Mouse (Mus musculus) forebrain, embryonic 15.5 days (tissue): ENCODE measurements around the gene Lrrc56. TPM values are rescaled to one million over a fixed set of nuclear protein-coding genes. Genes with fewer than 3 reads are reported as not detected.
A peak's percentile ranks its signal among the peaks of the same experiment; 100 is the strongest.
"Not testable (repeated sequence)": the region's sequence is repeated elsewhere in the genome, so short reads cannot be mapped to it uniquely, and the experiment has no call there.

Source experiments
- ATAC-seq: fragments of 200-750 bp; cut with Nextera tagmentation; replicated peaks from 2 replicates; pipeline ENCODE4 v1.8.0; 2017; ENCODE audit warnings: mild to moderate bottlenecking, moderate TSS enrichment, moderate library complexity
- H3K27ac ChIP-seq: fragments of 300-500 bp; sonication (generic); replicated peaks from 2 replicates; pipeline ENCODE4 v1.5.1; 2015; ENCODE audit warnings: mild to moderate bottlenecking, inconsistent platforms
- H3K27me3 ChIP-seq: fragments of 300-500 bp; sonication (generic); 2 replicates; pipeline ENCODE4 v1.6.1; 2015; ENCODE audit warnings: inconsistent platforms
- H3K36me3 ChIP-seq: fragments of 300-500 bp; sonication (generic); 2 replicates; pipeline ENCODE4 v1.6.1; 2015; ENCODE audit warnings: mild to moderate bottlenecking, inconsistent platforms
- H3K4me1 ChIP-seq: fragments of 300-500 bp; sonication (generic); 2 replicates; pipeline ENCODE4 v1.6.1; 2015; ENCODE audit warnings: inconsistent platforms
- H3K4me2 ChIP-seq: fragments of 300-500 bp; sonication (generic); replicated peaks from 2 replicates; pipeline ENCODE4 v1.6.1; 2015; ENCODE audit warnings: mild to moderate bottlenecking, inconsistent platforms
- H3K4me3 ChIP-seq: fragments of 300-500 bp; sonication (generic); 2 replicates; pipeline ENCODE4 v1.5.1; 2015; ENCODE audit warnings: mild to moderate bottlenecking, inconsistent platforms
- H3K9ac ChIP-seq: fragments of 300-500 bp; sonication (generic); replicated peaks from 2 replicates; pipeline ENCODE4 v1.6.1; 2015; ENCODE audit warnings: mild to moderate bottlenecking, inconsistent platforms
- H3K9me3 ChIP-seq: fragments of 300-500 bp; sonication (generic); 2 replicates; pipeline ENCODE4 v1.6.1; 2016; ENCODE audit warnings: inconsistent platforms
- WGBS: fragments of 180-500 bp; shearing (Covaris S2); methylation state at CpG from one replicate; pipeline ENCODE4 v1.1.7; 2015; ENCODE audit warnings: mixed read lengths; 5-methylcytosine and 5-hydroxymethylcytosine counted together
- polyA plus RNA-seq: library from polyadenylated mRNA; unstranded; fragments of >200 nt; fragmentation: Nextera tagmentation; extraction: Ambion mirVana; gene quantifications from 2 replicates; pipeline ENCODE4 v1.2.1, GENCODE M21; 2015

Lrrc56 gene
- polyA plus RNA-seq, 1 experiment from 2014 or later, result 12.7 TPM

DNA sequence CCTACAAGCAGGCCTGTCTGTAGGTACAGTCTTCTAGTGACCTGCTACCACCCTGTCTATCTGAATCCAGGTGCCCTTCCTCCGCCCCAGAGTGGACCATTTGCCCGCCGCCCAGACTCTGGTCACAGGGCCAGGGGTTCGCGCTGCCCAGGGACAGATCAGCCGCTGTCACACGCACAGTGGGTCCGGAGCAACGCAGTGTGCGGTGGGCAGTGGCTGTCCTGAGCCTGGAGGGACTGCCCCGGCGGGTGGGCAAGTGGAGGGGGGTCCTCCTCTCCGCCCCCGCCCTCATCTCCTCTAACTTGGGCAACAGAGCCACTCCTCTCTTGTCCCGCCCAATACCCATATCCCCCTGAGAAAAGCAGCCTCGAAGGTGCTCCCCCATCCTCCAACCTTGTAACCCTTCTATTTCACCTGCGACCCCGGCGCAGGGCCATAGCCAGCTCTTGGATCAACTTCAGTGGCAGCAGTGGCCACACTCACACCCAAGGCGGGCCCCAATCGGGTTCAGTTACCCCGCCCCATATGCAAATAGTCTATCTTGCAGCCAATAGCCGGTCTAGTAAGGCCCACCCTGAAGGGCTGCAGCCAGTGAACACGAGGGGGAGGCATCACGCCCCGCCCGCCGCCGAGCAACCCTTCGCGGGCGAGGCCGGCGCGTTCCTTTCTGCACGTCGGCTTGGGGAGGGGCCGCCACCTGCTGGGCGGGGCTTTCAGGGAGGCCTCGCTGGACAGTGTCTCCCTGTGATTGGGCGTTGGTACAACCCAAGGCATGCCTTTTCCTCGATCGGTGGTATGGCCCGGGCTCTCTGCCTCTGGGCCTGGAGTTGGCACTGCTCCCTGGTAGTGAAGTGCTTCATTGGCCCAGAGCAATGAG lies 27.5 kb downstream of the Lrrc56 start:
- Histone ChIP-seq H3K36me3 (no peaks in the 10 kb centered on the region; the same call in 1 of the 2 replicates), H3K27ac (peak overlapping the region; percentile 44), H3K4me2 (peak overlapping the region; percentile 51), H3K4me1 (peaks cover 24% of the 10 kb centered on the region), H3K9ac (peak overlapping the region; percentile 41), H3K9me3 (no peaks in the 10 kb centered on the region), H3K27me3 (no peaks in the 10 kb centered on the region), H3K4me3 (peak overlapping the region; percentile 41)
- peak; percentile 97 for ATAC-seq
- WGBS, result 2% methylated on average over 44 of the region's 44 CpGs

DNA sequence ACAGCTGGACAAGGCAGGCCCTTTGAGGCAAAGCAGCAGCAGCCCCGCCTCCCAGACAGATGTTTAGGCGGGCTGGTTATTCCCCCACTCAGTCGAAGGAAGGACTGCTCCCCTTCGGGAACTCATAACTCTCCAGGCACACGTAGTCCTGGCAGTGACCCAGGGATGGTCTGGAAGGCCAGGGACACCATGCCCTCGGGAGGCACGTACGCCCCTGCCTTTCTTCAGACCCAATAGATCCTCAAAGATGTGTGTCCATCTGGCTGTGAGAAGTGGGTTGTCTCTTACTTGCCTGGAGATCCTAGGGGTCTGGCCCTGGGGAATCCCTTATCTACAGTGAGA lies 28.1 kb downstream of the Lrrc56 start:
- 7% methylated on average over 8 of the region's 8 CpGs for WGBS
- H3K4me1 ChIP-seq, result peaks cover 18% of the 10 kb centered on the region
- no peaks in the 10 kb centered on the region; the same call in 1 of the 2 replicates for H3K36me3 ChIP-seq
- H3K27me3 ChIP-seq, result no peaks in the 10 kb centered on the region
- peak overlapping the region; percentile 36; the same call in 1 of the 2 replicates for H3K27ac ChIP-seq
- peak overlapping the region; percentile 41 for H3K4me3 ChIP-seq
- H3K9ac ChIP-seq, result peak overlapping the region; percentile 37
- H3K9me3 ChIP-seq, result no peaks in the 10 kb centered on the region
- peak overlapping the region; percentile 51 for H3K4me2 ChIP-seq
- no peak; the same call in 1 of the 2 replicates for ATAC-seq

DNA sequence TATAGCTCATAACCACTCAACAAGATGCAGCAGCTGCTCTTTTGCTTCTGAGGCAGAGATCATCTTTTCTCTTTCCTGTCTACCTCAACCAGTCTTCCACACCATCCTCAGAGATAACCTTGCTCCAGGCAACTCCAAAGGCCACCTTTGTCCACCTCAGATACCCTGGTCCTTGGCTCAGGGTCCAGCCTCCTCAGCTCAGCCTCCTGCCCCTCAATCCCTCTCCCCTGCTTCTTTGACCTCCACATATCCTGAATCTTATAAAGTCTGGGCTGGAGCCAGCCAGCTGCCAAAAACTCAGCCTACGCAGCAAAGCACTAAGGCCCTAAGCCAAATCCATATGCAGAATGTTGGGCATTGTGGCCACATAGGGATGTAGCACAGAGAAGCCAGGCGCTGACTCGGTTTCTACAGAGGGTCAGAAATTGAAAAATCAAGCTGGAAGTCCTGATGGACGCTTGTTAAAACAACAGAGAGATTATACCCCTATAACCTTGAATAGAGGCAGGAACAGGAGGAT lies 28.8 kb downstream of the Lrrc56 start:
- no peaks in the 10 kb centered on the region; the same call in 1 of the 2 replicates for H3K36me3 ChIP-seq
- no peaks in the 10 kb centered on the region for H3K27me3 ChIP-seq
- no peak overlapping the region for H3K4me3 ChIP-seq
- H3K4me2 ChIP-seq, result peak overlapping the region; percentile 51
- no peaks in the 10 kb centered on the region for H3K9me3 ChIP-seq
- WGBS, result 95% methylated on average over 4 of the region's 4 CpGs
- H3K9ac ChIP-seq, result no peak overlapping the region
- ATAC-seq, result no peak
- H3K4me1 ChIP-seq, result peaks cover 19% of the 10 kb centered on the region
- no peak overlapping the region for H3K27ac ChIP-seq

DNA sequence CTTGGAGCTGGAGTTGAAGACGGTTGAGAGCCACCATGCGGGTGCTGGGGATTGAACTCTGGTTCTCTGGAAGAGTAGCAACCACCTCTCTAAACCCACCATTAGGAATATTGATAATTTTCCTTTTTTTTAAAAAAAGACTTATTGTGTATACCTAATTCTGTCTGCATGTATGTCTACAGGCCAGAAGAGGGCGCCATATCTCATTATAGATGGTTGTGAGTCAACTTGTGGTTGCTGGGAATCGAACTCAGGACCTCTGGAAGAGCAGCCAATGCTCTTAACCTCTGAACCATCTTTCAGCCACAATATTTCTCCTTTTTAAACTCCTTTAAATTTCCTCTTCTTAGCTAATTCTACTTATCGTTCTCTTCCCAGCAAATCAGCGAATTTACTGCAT lies 32.6 kb downstream of the Lrrc56 start:
- no peak for ATAC-seq
- Histone ChIP-seq H3K4me2 (no peak overlapping the region), H3K36me3 (peaks cover under 1% of the 10 kb centered on the region; the same call in 1 of the 2 replicates), H3K4me3 (no peak overlapping the region), H3K27me3 (no peaks in the 10 kb centered on the region), H3K9ac (no peak overlapping the region), H3K4me1 (peaks cover 32% of the 10 kb centered on the region), H3K9me3 (no peaks in the 10 kb centered on the region), H3K27ac (no peak overlapping the region)
- WGBS, result 88% methylated on average over 6 of the region's 6 CpGs

DNA sequence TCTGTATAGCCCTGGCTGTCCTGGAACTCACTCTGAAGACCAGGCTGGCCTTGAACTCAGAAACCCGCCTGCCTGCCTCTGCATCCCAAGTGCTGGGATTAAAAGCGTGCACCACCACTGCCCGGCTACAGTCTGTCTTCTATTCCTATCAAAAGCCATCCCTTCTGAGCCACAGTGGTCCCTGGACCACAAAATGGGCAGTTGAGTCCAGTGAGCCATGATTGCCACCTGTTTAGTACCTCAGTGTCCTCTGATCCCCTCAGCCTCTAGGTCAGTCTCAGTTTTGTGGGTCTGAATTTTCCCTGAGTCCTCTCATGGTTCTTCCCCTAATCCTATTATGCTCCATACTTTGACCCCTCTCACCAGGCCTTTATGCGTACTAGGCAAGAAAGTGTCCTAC lies 33.8 kb downstream of the Lrrc56 start:
- Histone ChIP-seq H3K36me3 (peaks cover 13% of the 10 kb centered on the region), H3K27ac (peak overlapping the region; percentile 98), H3K9me3 (no peaks in the 10 kb centered on the region), H3K9ac (no peak overlapping the region), H3K4me2 (peak overlapping the region; percentile 82; the same call in 1 of the 2 replicates), H3K27me3 (no peaks in the 10 kb centered on the region), H3K4me1 (peaks cover 24% of the 10 kb centered on the region), H3K4me3 (peak overlapping the region; percentile 90; the same call in 1 of the 2 replicates)
- 79% methylated on average over 4 of the region's 4 CpGs for WGBS
- ATAC-seq, result no peak

DNA sequence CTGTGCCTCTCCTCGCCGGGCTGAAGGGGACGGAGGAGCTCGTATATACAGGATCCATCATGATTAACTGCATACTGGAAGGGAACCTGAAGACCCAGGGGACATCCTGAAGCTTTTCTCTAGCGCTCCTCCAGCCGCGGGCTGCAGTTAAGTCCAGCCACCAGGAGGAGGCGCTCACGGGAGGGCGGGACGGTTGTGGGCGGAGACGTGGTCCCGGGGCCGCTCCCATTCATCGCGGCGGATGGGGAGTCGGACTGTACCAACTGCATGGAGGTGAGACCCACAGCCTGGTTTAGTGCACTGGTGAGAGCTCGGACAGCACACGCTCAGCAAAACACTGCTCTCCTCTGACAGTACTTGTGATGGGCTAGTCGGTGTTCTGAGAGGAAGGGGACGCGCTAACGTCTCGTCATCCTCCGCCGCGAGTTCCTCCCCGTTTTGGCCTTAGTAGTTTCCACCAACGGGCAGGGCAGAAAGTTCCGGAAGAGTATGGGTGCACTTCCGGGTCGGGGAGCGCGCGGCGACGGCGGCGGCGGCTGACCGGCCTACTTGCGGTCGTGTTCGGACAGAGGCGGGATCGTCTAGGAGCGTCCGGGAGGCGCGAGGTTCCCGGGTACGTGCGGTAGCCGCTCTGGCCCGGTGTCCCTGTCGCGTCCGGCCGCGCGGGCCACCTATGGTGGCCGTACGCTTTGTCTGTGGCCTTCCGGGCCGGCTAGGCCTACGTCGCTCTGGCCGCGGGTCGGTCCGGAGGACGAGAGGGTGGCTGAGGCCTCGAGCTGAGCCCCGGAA lies 34.5 kb downstream of the Lrrc56 start, which contains the start of gene Phrf1:
Gene Phrf1 (plus strand): TSS at position 506 of the 789 bp plus-strand sequence.
- under 1% methylated on average over 76 of the region's 76 CpGs for WGBS
- Histone ChIP-seq H3K4me1 (peaks cover 24% of the 10 kb centered on the region), H3K27me3 (no peaks in the 10 kb centered on the region), H3K27ac (peak within 1 kb of the TSS; percentile 98), H3K36me3 (peaks cover 20% of the 10 kb centered on the region), H3K4me3 (peak within 1 kb of the TSS; percentile 90), H3K9ac (peak within 1 kb of the TSS; percentile 91), H3K9me3 (no peaks in the 10 kb centered on the region), H3K4me2 (peak within 1 kb of the TSS; percentile 82)
- peak; percentile 96 for ATAC-seq

DNA sequence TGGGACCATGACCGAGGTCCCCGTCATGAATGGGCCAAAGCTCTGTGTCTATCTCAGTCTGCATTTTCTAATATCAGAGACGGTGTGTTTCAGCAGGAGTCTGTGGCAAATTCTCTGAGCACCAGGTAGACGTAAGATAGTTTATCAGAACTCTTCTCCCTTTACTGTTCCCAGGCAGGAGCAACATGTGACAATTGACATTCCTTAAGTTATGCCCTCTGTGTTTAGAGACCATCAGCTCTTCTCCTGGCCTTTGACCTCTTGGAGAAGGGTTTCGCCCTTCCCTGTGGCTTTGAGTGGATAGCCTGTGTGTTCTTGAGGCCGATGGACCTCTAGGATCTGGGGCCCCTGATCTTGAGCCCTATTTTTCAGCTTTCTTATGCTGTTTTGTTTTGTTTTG lies 35.7 kb downstream of the Lrrc56 start:
- Histone ChIP-seq H3K9ac (peak overlapping the region; percentile 91), H3K9me3 (no peaks in the 10 kb centered on the region), H3K4me3 (peak overlapping the region; percentile 90), H3K27ac (no peak overlapping the region), H3K4me1 (peaks cover 24% of the 10 kb centered on the region), H3K4me2 (peak overlapping the region; percentile 82), H3K27me3 (no peaks in the 10 kb centered on the region), H3K36me3 (peaks cover 32% of the 10 kb centered on the region)
- ATAC-seq, result no peak
- WGBS, result 70% methylated on average over 6 of the region's 6 CpGs

DNA sequence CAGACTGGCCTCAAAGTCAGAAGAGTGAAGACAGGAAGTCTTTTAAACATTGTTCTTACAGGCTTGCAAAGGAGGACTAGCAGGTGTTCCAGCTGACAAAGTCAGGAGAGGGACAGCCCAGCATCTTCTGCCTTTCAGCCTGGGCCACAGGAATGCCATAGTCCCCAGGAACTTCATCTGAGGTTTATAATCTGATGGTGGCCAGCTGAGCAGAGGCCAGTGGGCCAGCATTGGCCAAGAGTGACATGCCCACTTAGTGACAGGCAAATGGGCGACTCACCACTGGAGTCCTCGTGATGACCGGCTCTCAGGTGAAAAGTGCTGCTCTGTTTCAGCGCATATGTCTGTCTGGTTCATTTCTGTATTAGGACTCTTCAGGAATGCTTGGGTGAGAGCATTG lies 36.6 kb downstream of the Lrrc56 start:
- no peaks in the 10 kb centered on the region for H3K9me3 ChIP-seq
- H3K27ac ChIP-seq, result no peak overlapping the region
- no peak overlapping the region for H3K4me3 ChIP-seq
- H3K4me1 ChIP-seq, result peaks cover 24% of the 10 kb centered on the region
- WGBS, result 91% methylated on average over 4 of the region's 4 CpGs
- peaks cover 40% of the 10 kb centered on the region for H3K36me3 ChIP-seq
- H3K4me2 ChIP-seq, result no peak overlapping the region
- no peak for ATAC-seq
- H3K27me3 ChIP-seq, result no peaks in the 10 kb centered on the region
- no peak overlapping the region for H3K9ac ChIP-seq

DNA sequence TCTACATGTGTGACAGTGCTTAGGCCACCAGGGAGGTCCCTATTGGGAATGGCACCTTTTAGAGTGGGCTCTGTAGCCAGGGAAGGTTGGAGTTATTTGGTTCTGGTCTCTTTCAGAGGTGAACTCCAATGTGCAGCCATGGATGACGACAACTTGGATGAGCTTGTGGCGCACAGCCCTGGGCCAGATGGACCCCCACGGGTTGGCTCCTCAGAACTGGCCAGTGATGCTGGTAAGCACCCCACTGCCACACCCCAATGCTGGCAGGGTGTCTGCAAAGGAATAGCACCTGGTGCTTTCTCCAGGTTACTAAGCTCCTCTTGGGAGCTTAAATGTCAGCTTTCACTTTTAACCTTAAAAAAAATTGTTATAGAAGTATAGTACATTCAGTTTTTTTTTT lies 37.2 kb downstream of the Lrrc56 start:
- peaks cover 43% of the 10 kb centered on the region for H3K36me3 ChIP-seq
- H3K27ac ChIP-seq, result no peak overlapping the region
- ATAC-seq, result no peak

DNA sequence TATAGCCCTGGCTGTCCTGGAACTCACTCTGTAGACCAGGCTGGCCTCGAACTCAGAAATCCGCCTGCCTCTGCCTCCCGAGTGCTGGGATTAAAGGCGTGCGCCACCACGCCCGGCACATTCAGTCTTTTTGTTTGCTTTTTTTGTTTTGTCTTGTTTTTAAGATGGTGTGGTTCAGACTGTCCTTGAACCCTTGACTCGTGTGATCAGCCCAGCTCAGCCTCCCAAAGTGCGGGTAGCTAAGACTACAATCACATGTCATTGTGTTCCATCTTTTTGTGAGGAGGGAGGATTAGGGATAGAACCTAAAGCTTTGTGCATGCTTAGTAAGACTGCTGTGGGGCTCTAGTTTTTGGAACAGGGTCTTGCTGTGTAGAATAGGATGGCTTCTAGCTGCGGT lies 37.6 kb downstream of the Lrrc56 start:
- no peak overlapping the region for H3K27ac ChIP-seq
- 94% methylated on average over 10 of the region's 10 CpGs for WGBS
- no peak overlapping the region for H3K9ac ChIP-seq
- H3K4me1 ChIP-seq, result peaks cover 24% of the 10 kb centered on the region
- no peak overlapping the region for H3K4me3 ChIP-seq
- peaks cover 46% of the 10 kb centered on the region for H3K36me3 ChIP-seq
- no peak for ATAC-seq
- H3K4me2 ChIP-seq, result no peak overlapping the region
- no peaks in the 10 kb centered on the region for H3K27me3 ChIP-seq
- no peaks in the 10 kb centered on the region for H3K9me3 ChIP-seq

More for the DNA sequence above, 37.2 kb downstream of the Lrrc56 start:
- Histone ChIP-seq H3K9ac (no peak overlapping the region), H3K4me2 (no peak overlapping the region), H3K4me1 (peaks cover 24% of the 10 kb centered on the region), H3K4me3 (no peak overlapping the region), H3K9me3 (no peaks in the 10 kb centered on the region), H3K27me3 (no peaks in the 10 kb centered on the region)
- WGBS, result 91% methylated on average over 3 of the region's 3 CpGs

DNA sequence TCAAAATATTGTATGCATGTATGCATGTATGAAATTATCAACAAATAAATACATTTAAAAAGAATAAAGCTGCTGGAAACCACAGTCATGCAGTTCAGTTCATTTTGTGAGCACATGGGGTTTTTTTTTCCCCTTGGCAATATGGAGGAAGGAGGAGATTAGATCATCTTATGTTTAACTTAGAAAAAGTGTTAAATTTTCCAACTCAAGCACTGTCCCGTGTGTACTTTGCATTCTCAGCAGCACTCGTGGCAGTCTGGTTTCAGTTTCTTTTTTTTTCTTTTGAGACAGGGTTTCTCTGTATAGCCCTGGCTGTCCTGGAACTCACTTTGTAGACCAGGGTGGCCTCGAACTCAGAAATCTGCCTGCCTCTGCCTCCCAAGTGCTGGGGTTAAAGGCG lies 56.5 kb downstream of the Lrrc56 start:
- peaks cover 85% of the 10 kb centered on the region for H3K36me3 ChIP-seq
- not testable (repeated sequence) for H3K27ac ChIP-seq, H3K4me2 ChIP-seq, H3K4me3 ChIP-seq, H3K9me3 ChIP-seq, ATAC-seq, H3K9ac ChIP-seq, H3K4me1 ChIP-seq, H3K27me3 ChIP-seq
- 92% methylated on average over 4 of the region's 4 CpGs for WGBS

DNA sequence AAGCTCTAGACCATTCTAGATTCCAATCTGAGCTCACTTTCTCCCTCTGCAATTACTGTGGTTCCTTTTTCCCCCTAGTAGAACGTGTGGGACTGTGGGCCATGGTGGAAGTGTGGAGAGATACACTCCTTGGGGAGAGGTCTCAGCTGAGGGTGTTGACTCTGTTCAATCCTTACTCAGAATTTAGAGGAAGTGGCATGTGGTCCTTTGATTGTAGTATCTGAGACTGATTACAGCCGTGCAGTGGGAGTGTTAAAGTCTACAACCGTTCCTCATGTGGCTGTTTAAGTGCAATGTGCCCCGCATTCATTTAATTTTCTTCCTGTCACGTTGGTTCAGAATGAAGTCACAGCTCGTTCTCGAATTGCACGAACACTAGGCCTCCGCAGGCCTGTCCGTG lies 62.2 kb downstream of the Lrrc56 start:
- Histone ChIP-seq H3K27me3 (no peaks in the 10 kb centered on the region), H3K27ac (no peak overlapping the region), H3K4me2 (no peak overlapping the region), H3K9me3 (no peaks in the 10 kb centered on the region), H3K9ac (no peak overlapping the region), H3K4me3 (no peak overlapping the region), H3K36me3 (peaks cover 86% of the 10 kb centered on the region), H3K4me1 (no peaks in the 10 kb centered on the region)
- ATAC-seq, result no peak
- WGBS, result 94% methylated on average over 10 of the region's 10 CpGs
